Mouse (Mus musculus): Measurements from ENCODE around the gene Acad10.

Acad10 gene

GRCm38 (mm10) chr5:121595758-121596157 is 64.6 kb downstream of the Acad10 start:
- DNase-seq = no peak

DNA sequence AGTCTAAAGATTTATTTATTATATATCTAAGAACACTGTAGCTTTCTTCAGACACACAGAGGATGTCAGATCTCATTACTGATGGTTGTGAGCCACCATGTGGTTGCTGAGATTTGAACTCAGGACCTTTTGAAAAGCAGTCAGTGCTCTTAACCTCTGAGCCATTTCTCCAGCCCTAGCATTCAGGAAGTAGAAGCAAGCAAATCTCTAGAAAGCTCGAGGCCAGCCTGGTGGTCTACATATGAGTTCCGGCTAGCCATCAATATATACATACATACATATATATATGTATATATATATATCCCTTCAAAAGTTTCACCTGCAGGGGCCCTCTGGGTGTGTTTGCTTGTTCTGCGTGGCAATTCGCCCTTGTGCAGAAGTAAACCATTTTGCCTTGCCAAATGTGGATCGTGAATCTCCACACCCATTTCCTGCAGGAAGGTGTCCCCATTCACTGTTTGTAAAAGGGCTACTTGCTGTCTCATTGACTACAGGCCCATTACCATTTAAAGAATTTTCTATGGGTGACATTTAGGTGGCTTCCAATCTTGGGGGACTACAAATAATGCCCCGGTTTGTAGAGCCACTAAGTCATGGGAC is 65.5 kb downstream of the Acad10 start:
- peak; percentile 53 for DNase-seq

- peak; percentile 95 for DNase-seq
These were observed 66.6 kb downstream of the Acad10 start, which contains the start of gene Aldh2 for GRCm38 (mm10) chr5:121593451-121594401. Gene Aldh2 (minus strand): TSS chr5:121593824.

DNA sequence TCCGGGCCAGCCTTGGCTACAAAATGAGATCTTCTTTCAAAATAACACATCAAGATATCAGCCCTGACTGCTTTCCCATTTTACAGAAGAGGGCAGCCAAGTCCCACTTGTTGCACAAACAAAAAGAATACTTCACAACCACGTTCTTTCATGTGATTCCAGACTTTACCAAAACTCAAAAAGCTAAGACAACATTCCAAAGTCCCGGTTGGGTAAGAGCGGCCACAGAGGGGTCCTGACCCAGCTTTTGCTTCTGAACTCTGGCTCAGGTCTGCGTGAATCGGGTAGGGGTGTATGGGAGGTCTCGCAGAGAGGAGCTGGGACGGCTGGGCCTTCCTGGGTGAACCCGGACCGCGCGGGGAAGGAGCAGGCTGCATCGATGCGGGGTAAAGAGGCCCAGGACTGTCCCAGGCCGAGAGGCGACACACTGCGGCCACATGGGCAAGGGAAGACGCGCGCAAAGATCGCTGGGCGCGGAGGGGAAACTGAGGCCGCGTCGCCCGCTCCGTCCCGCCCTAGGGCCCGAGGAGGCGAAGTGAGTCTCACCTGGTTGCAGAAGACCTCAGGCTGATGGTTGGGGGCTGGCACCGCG is 67.4 kb downstream of the Acad10 start:
- DNase-seq = peak; percentile 63

- no peak for DNase-seq
These were observed 68.1 kb downstream of the Acad10 start for GRCm38 (mm10) chr5:121592064-121592815.

- DNase-seq = no peak
These were observed 68.8 kb downstream of the Acad10 start for GRCm38 (mm10) chr5:121591417-121592063.

- DNase-seq = no peak
These were observed 70.4 kb downstream of the Acad10 start for GRCm38 (mm10) chr5:121589928-121590327.

GRCm38 (mm10) chr5:121586400-121587039 is 73.8 kb downstream of the Acad10 start:
- DNase-seq = peak; percentile 91

GRCm38 (mm10) chr5:121585699-121586098 is 74.6 kb downstream of the Acad10 start:
- DNase-seq = no peak

DNA sequence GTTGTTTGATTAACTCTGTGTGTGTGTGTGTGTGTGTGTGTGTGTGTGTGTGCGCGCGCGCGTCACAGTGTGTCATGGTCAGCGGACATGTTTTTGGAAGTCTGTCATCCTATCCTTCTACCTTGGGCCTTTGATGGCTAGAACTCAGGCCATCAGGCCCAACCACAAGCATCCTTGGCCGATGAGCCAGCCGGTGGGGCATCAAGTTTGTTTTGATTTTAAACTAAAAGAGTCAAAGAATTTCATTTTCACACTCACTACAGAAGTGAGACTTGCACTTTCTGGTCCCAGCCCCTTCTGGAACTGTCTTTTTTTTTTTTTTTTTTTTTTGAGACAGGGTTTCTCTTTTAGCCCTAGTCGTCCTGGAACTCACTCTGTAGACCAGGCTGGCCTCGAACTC is 75.3 kb downstream of the Acad10 start:
- no peak for DNase-seq

DNA sequence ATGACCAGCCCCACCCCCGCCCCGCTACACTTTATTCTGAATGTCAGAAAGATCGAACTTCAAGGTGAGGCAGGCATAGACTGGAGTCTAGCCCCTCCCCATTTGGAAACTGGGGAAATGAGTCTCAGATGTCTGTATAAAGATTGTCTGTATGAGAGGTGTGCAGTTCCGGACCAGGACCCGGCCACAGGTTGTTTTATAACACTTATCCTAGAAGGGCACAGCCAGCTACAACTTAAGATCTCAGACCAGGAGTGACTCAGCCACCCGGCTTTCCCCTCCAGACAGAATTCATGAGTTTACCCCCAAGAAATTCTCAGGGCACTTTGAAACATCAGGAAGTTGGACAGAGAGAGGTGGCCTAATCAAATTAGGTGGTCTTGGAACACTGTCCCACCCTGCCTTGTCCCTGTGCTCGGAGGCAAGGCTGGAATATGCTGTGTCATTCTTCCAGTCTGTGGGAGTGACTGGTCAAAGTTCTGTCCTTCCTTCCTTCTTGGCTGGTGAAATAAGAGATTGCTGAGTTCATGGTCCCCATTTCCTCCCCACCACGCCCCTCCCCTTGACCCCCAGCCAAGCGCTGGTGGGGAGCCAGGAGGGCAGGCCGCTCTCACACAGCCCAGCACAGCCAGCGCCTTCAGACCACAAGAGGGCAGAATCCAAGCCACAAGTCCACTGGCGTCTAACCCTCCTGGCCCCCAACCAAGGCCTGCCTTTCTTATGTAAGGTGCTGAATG is 76.4 kb downstream of the Acad10 start:
- peak; percentile 99 for DNase-seq

GRCm38 (mm10) chr5:121581945-121582344 is 78.4 kb downstream of the Acad10 start:
- no peak for DNase-seq

- DNase-seq = no peak
These were observed 83.3 kb downstream of the Acad10 start for GRCm38 (mm10) chr5:121576927-121577488.

GRCm38 (mm10) chr5:121575867-121576266 is 84.4 kb downstream of the Acad10 start:
- no peak for DNase-seq

- DNase-seq = no peak
These were observed 86.2 kb downstream of the Acad10 start for GRCm38 (mm10) chr5:121574145-121574544.

Data from lung, postnatal 36 days (tissue).